Mouse (Mus musculus) urinary bladder, postnatal 14 days (tissue): ENCODE measurements around the gene Olfr522.
A peak's percentile ranks its signal among the peaks of the same experiment; 100 is the strongest.

Source experiments
- DNase-seq: peaks from one replicate; pipeline ENCODE4 v3.0.0; 2021; ENCODE audit warnings: low spot score

The Olfr522 gene

GRCm38 (mm10) chr7:140164664-140165063 lies at the start of gene Olfr522:
TSS of gene Olfr522 (minus strand) at chr7:140164764.
- no peak for DNase-seq

GRCm38 (mm10) chr7:140213841-140214240 lies 49.3 kb upstream of the Olfr522 start:
- DNase-seq = no peak

DNA sequence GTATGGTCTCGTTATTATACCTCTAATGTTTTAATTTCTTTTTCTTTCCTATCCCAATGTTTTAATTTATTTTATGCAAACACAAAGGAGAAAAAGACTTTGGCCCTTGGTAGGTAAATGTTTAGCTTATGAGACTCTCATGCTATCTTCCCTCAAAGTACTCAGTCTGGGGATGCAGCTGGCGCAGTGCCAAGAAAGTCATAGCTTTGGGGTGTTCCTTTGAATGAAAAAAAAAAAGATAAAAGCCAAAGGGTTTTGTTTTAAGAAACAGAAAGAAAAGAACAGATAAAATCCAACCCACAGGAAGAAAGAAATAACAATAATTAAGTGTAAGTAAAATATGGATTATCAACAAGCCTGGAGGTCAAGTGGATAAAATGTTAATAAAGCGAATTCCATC lies 44.1 kb upstream of the Olfr522 start:
- DNase-seq = no peak

DNA sequence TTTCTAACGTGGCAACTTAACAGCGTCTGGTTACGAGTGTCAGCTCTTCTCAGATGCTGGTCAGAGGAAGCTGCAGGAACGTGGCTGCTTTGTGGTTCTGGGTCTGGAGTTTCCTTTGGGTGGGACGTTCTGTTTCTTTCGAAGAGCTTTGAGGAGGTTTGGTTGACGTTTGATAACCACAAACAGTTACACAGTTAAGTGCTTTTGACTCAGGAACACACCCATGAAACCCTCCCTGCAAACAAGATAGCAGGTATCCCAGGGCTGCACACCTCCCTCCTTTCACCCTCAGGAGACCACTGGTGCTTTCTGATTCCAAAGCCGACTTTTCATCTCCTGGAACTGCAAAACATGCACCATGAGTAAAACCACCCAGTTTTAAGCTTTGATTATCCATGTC lies 43.6 kb upstream of the Olfr522 start:
- DNase-seq = no peak

DNA sequence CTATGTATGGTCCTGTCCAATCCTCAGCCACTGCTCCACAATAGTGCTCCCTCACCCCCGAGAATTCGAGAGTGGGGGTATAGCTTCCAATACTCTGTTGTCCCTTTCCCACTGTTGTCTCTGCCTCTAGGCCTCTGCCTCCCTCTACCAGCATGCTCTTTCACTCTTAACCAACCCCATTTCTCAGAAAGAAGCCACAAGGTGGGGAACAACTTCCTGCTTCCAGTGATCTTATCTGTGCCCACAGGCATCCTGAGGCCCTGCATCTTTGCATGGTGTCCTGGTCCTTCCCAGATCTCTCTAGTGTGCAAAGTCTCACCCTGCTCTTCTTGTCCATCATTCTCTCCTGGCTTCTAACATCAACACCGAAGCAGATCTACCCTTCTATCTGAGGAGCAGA lies 42.3 kb upstream of the Olfr522 start:
- no peak for DNase-seq

- DNase-seq = no peak
Observed at GRCm38 (mm10) chr7:140205864-140206263, 41.3 kb upstream of the Olfr522 start, which contains the start of gene Olfr524. TSS of gene Olfr524 (minus strand) at chr7:140205964.

GRCm38 (mm10) chr7:140201090-140201489 lies 36.5 kb upstream of the Olfr522 start:
- DNase-seq = no peak

DNA sequence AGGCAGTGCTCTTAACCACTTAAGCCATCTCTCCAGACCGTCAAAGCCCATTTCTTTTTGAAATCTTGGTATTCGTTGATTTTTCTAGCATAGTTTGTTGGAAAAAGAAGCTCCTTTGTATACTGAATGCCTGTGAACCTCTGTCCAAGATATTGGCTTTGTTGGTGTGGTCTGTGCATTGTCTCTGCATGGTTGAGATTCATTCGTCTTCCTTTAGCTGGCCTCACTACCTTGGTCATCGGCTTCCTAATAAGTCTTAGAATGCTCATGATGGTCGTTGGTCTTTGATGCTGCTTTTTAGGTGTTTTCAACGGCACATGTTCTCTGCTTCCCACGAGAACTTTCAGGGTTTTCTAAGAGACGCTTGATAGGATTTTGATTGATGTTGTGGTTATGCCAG lies 31.4 kb upstream of the Olfr522 start:
- DNase-seq = no peak

- DNase-seq = no peak
Observed at GRCm38 (mm10) chr7:140194031-140194430, 29.5 kb upstream of the Olfr522 start.

DNA sequence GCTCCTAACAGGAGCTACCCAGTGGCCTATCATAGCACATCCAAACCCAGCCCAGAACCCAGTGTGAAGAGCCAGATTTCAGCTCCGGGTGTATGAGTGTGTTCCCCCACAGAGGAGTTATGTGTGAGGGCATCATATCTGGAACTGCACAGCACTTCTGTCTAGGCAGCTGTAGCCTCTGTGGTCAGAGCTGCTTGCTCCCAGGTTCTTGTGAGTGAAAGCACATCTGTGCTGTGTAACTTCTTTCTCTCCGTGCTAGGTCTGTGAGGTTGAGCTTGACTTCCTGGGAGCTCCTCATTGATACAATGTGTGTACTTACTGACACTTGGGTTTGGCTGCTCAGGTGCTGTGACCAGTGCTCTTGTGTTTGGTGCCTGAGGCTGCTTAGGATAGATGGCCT lies 28.3 kb upstream of the Olfr522 start:
- DNase-seq = no peak

DNA sequence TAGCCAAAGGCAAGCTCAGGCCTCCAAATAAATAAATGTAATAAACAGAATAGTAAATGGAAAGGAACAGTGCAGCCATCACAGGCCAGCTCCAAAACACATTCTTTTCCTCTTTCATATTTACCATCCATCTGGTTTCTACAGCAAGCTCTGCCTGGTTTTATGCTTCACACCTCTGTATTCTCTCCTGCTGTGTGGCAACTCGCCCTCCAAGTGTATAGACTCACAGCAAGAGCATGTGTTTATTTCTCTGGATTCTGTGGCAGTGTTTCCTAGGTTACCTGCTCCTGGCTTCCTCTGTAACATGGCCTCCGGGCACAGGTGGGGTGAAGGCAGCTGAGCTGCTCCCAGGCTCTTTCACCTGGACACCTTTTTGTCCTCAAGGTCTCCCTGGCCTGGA lies 27.9 kb upstream of the Olfr522 start:
- no peak for DNase-seq

GRCm38 (mm10) chr7:140190435-140190834 lies 25.9 kb upstream of the Olfr522 start:
- no peak for DNase-seq

DNA sequence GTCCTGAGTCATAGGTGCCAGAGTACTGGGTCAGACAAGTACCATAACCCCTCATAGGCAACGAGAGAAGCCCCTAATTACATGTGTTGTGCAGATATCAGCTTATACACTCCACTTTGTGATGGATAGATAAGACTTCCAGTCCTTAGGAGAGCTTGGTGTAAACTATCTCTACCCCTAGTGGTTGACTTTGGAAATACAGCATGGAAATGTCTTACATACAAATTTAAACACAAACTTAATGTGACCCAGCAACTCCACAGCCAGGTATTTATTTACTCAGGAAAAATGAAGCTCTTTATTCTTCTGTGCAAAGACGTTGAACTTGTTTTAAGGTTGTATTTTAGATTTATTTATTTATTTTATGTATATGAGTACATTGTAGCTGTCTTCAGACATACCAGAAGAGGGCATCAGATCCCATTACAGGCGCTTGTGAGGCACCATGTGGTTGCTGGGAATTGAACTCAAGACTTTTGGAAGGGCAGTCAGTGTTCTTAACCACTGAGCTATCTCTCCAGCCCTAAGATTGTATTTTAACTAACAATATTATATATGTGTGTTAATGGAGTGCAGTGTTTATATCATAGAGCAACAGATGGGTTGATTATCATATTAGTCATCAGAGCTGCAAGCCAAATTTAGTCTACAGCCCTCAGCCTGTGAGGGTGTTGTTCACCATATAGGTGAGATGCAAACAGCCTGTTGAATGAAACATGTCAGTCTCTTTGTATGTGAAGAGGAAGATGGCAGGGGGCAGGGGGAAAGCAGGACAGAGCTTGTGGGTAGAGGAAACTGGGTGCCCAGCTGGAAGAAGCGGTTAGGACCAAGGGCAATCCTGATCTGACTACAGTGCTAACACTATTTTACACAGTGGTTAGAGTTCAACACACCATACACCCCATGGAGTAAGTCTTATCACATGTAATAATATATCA lies 24.1 kb upstream of the Olfr522 start:
- DNase-seq = no peak

DNA sequence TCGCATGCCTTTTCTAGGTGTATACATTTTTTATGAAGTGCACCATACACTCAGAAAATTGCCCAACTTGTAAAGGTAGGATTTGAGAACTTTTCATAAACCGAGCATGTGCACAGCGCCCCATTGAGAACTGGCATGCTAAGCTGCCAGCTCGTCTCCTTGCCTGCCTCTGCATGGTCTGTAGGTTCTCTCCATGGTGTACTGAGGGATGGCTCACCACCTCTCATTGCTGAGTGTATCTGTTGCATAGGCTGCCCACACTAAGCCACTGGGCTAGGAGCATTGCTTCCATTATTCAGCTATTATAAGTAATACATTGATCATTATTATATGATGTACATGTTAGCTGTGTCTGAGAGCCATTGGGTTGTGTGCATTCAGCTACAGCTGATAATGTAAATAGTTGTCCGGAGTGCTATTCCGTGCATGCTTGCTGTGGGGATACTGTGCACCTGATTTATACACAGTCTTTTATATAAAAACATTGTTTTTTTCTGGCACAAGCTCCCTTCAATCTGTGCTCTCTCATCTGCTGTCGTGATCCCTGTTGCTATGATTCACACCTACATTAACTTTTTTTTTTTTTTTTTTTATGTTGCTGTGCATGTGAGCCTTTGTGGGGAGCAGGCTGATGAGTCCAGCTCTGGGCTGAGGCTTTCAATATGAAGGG lies 23.3 kb upstream of the Olfr522 start:
- no peak for DNase-seq

GRCm38 (mm10) chr7:140186646-140187620 lies 22.4 kb upstream of the Olfr522 start:
- peak; percentile 28 for DNase-seq

- DNase-seq = no peak
Observed at GRCm38 (mm10) chr7:140184206-140184605, 19.6 kb upstream of the Olfr522 start.

GRCm38 (mm10) chr7:140180692-140181091 lies 16.1 kb upstream of the Olfr522 start:
- no peak for DNase-seq

GRCm38 (mm10) chr7:140179176-140179575 lies 14.6 kb upstream of the Olfr522 start:
- DNase-seq = no peak

- no peak for DNase-seq
Observed at GRCm38 (mm10) chr7:140172936-140173335, 8.4 kb upstream of the Olfr522 start, which contains the start of gene Olfr523. TSS of gene Olfr523 (plus strand) at chr7:140173217.

GRCm38 (mm10) chr7:140170863-140171262 lies 6.3 kb upstream of the Olfr522 start:
- no peak for DNase-seq

DNA sequence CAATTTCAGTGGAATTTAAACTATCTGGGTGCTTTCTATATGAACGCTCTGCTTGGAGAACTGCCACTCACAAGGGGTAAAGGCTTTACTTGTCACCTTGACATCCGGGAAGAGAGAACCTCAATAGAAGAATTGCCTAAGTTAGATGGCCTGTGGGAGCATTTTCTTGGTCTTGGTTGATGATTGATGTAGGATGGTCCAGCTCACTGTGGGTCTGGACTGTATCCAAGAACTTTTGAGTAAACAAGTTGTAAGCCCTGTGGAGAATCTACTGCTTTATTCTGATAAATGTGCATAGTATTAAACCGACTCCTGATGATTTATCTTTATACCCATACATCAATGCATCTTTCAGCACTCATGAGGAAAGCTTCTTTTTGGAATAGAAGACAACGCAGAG lies 4.8 kb upstream of the Olfr522 start:
- DNase-seq = no peak

DNA sequence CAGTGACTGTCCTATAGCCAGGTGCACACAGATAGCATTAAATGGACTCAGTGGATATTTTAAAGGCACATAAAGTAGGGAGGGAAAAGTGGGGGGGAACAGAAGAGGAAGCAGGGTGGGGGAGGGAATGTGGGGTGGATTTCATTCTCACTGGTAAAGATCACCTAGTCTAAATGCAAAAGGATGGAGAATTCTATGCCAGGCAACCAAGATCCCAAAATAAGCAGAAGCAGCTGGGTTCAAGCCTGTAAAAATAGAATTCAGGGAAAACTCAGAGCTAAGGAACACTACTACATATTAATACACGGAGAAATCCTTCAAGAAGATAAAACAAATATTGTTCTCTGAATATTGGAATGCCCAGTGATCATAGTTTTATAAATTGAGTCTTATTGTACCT lies 3.4 kb upstream of the Olfr522 start:
- no peak for DNase-seq
